Mouse (Mus musculus): ENCODE results near the gene Chst15. TPM values are rescaled to one million over a fixed set of nuclear protein-coding genes. Genes with fewer than 3 reads are reported as not detected.
A peak's percentile ranks its signal among the peaks of the same experiment; 100 is the strongest.

Gene Chst15
- total RNA-seq, 2 experiments from 2014 or later = 11.8 to 12.4 TPM

- intact Hi-C loops (cut with DNase I) = no loop called here
- DNase-seq = no peak
These were observed 12.5 kb downstream of the Chst15 start for GRCm38 (mm10) chr7:132304424-132305085.

GRCm38 (mm10) chr7:132303988-132304387 lies 13.0 kb downstream of the Chst15 start:
- intact Hi-C loops (cut with DNase I) = no loop called here
- DNase-seq = no peak

- intact Hi-C loops (cut with DNase I) = no loop called here
- peak; percentile 42 to 52 for DNase-seq
These were observed 14.4 kb downstream of the Chst15 start for GRCm38 (mm10) chr7:132302508-132303241.

- intact Hi-C loops (cut with DNase I) = no loop called here
- no peak for DNase-seq
These were observed 17.3 kb downstream of the Chst15 start for GRCm38 (mm10) chr7:132299661-132300210.

- no peak for DNase-seq
- intact Hi-C loops (cut with DNase I) = no loop called here
These were observed 18.5 kb downstream of the Chst15 start for GRCm38 (mm10) chr7:132298412-132298990.

GRCm38 (mm10) chr7:132296661-132297443 lies 20.2 kb downstream of the Chst15 start:
- no peak for DNase-seq
- intact Hi-C loops (cut with DNase I) = no loop called here

GRCm38 (mm10) chr7:132296132-132296531 lies 20.9 kb downstream of the Chst15 start:
- DNase-seq = no peak
- intact Hi-C loops (cut with DNase I) = no loop called here

- intact Hi-C loops (cut with DNase I) = loop anchor here (5.0 kb wide), 1 partner anchor 40 kb away; no protein-coding TSS in a partner anchor
- DNase-seq = no peak
These were observed 29.7 kb downstream of the Chst15 start for GRCm38 (mm10) chr7:132287340-132287664.

GRCm38 (mm10) chr7:132286630-132287339 lies 30.2 kb downstream of the Chst15 start:
- DNase-seq = no peak
- intact Hi-C loops (cut with DNase I) = loop anchor here (5.0 kb wide), 1 partner anchor 39 kb away; no protein-coding TSS in a partner anchor

GRCm38 (mm10) chr7:132284795-132285194 lies 32.2 kb downstream of the Chst15 start:
- intact Hi-C loops (cut with DNase I) = loop anchor here (5.0 kb wide), 1 partner anchor 37 kb away; no protein-coding TSS in a partner anchor

GRCm38 (mm10) chr7:132284048-132284737 lies 32.8 kb downstream of the Chst15 start:
- intact Hi-C loops (cut with DNase I) = no loop called here
- DNase-seq = no peak

More at GRCm38 (mm10) chr7:132284795-132285194, 32.2 kb downstream of the Chst15 start:
- DNase-seq = no peak

GRCm38 (mm10) chr7:132282576-132282975 lies 34.5 kb downstream of the Chst15 start:
- intact Hi-C loops (cut with DNase I) = no loop called here
- DNase-seq = no peak

GRCm38 (mm10) chr7:132282161-132282560 lies 34.9 kb downstream of the Chst15 start:
- DNase-seq = no peak
- intact Hi-C loops (cut with DNase I) = no loop called here

GRCm38 (mm10) chr7:132281753-132282152 lies 35.3 kb downstream of the Chst15 start:
- intact Hi-C loops (cut with DNase I) = no loop called here
- no peak for DNase-seq

- no peak for DNase-seq
- intact Hi-C loops (cut with DNase I) = no loop called here
These were observed 38.4 kb downstream of the Chst15 start for GRCm38 (mm10) chr7:132278658-132279057.

GRCm38 (mm10) chr7:132276287-132276686 lies 40.7 kb downstream of the Chst15 start:
- no peak for DNase-seq
- intact Hi-C loops (cut with DNase I) = no loop called here

GRCm38 (mm10) chr7:132273741-132274513 lies 43.1 kb downstream of the Chst15 start:
- intact Hi-C loops (cut with DNase I) = no loop called here

GRCm38 (mm10) chr7:132272984-132273383 lies 44.0 kb downstream of the Chst15 start:
- no peak for DNase-seq
- intact Hi-C loops (cut with DNase I) = no loop called here

More at GRCm38 (mm10) chr7:132273741-132274513, 43.1 kb downstream of the Chst15 start:
- DNase-seq = no peak

Data from heart, postnatal 14 days (tissue).